Mouse (Mus musculus) frontal cortex, postnatal 10 days (tissue): Measurements from ENCODE around the gene Rangap1.
"Not testable (repeated sequence)": the region's sequence is repeated elsewhere in the genome, so short reads cannot be mapped to it uniquely, and the experiment has no call there.

Experiments used
- DNase-seq, 2 experiments: peaks; one replicate each; pipeline ENCODE4 v3.0.0; 2022; ENCODE audit warnings: low spot score in 2 of 2, mixed read lengths in 1 of 2

Gene Rangap1

GRCm38 (mm10) chr15:81742368-81742767, 3.0 kb downstream of the Rangap1 start:
- not testable (repeated sequence) for DNase-seq

GRCm38 (mm10) chr15:81739924-81740323, 5.4 kb downstream of the Rangap1 start:
- no peak for DNase-seq

GRCm38 (mm10) chr15:81739296-81739695, 6.0 kb downstream of the Rangap1 start:
- DNase-seq: no peak

GRCm38 (mm10) chr15:81735075-81735474, 10.3 kb downstream of the Rangap1 start:
- no peak for DNase-seq

- peak; percentile 98 for DNase-seq
These were observed 15.3 kb downstream of the Rangap1 start for GRCm38 (mm10) chr15:81729792-81730635.

- DNase-seq: peak in 1 of 2 experiments; percentile 54
These were observed 16.0 kb downstream of the Rangap1 start for GRCm38 (mm10) chr15:81729241-81729791.

- no peak for DNase-seq
These were observed 19.4 kb downstream of the Rangap1 start for GRCm38 (mm10) chr15:81725965-81726364.

- no peak for DNase-seq
These were observed 21.7 kb downstream of the Rangap1 start for GRCm38 (mm10) chr15:81723653-81724052.

GRCm38 (mm10) chr15:81722361-81722760, 23.0 kb downstream of the Rangap1 start:
- DNase-seq: no peak

GRCm38 (mm10) chr15:81719139-81719531, 26.2 kb downstream of the Rangap1 start:
- no peak for DNase-seq

GRCm38 (mm10) chr15:81718336-81719138, 26.8 kb downstream of the Rangap1 start:
- DNase-seq: peak; percentile 35 to 45

GRCm38 (mm10) chr15:81713742-81714141, 31.6 kb downstream of the Rangap1 start:
- DNase-seq: no peak

GRCm38 (mm10) chr15:81710801-81711200, 34.5 kb downstream of the Rangap1 start:
- DNase-seq: no peak

GRCm38 (mm10) chr15:81709686-81710085, 35.6 kb downstream of the Rangap1 start:
- no peak for DNase-seq

- no peak for DNase-seq
These were observed 36.3 kb downstream of the Rangap1 start for GRCm38 (mm10) chr15:81708991-81709390.

- DNase-seq: no peak
These were observed 42.2 kb downstream of the Rangap1 start for GRCm38 (mm10) chr15:81703094-81703489.

- no peak for DNase-seq
These were observed 42.8 kb downstream of the Rangap1 start for GRCm38 (mm10) chr15:81702306-81703093.

- not testable (repeated sequence) for DNase-seq
These were observed 44.0 kb downstream of the Rangap1 start for GRCm38 (mm10) chr15:81701350-81701749.

GRCm38 (mm10) chr15:81700601-81701000, 44.7 kb downstream of the Rangap1 start:
- DNase-seq: no peak

- no peak for DNase-seq
These were observed 45.2 kb downstream of the Rangap1 start for GRCm38 (mm10) chr15:81700161-81700560.

- DNase-seq: no peak
These were observed 46.8 kb downstream of the Rangap1 start for GRCm38 (mm10) chr15:81698532-81698931.

GRCm38 (mm10) chr15:81697847-81698246, 47.5 kb downstream of the Rangap1 start:
- DNase-seq: no peak
